Mouse (Mus musculus) hindbrain, embryonic 14.5 days (tissue): ENCODE measurements at regions not wholly inside any gene's neighbourhood (a gene's known extent, or its start where the extent isn't known, plus 50 kb on each side); places are given as distances from the start of the nearest gene placed in this dataset.
A peak's percentile ranks its signal among the peaks of the same experiment; 100 is the strongest.
"Not testable (repeated sequence)": the region's sequence is repeated elsewhere in the genome, so short reads cannot be mapped to it uniquely, and the experiment has no call there.

Source experiments
- ATAC-seq: fragments of 200-750 bp; cut with Nextera tagmentation; 2 replicates; pipeline ENCODE4 v1.8.0; 2017; ENCODE audit warnings: moderate number of reproducible peaks, mild to moderate bottlenecking, moderate TSS enrichment, moderate library complexity; ENCODE audit not compliant: low FRiP score
- DNase-seq: peaks from one replicate; pipeline ENCODE4 v3.0.0-alpha.2; 2015; ENCODE audit warnings: low spot score
- H3K27ac ChIP-seq: fragments of 300-500 bp; sonication (generic); 2 replicates; pipeline ENCODE4 v1.5.1; 2014; ENCODE audit warnings: mild to moderate bottlenecking, moderate library complexity
- H3K27me3 ChIP-seq: fragments of 300-500 bp; sonication (generic); 2 replicates; pipeline ENCODE4 v1.6.1; 2014; ENCODE audit warnings: mild to moderate bottlenecking, low read length, mixed read lengths; ENCODE audit not compliant: control insufficient read depth, insufficient read depth
- H3K36me3 ChIP-seq: fragments of 300-500 bp; sonication (generic); replicated peaks from 2 replicates; pipeline ENCODE4 v1.6.1; 2014; ENCODE audit not compliant: control insufficient read depth, insufficient read depth
- H3K4me1 ChIP-seq: fragments of 300-500 bp; sonication (generic); replicated peaks from 2 replicates; pipeline ENCODE4 v1.6.1; 2014; ENCODE audit warnings: antibody characterized with exemption, low read length, mixed read lengths; ENCODE audit not compliant: control insufficient read depth, insufficient read depth
- H3K4me2 ChIP-seq: fragments of 300-500 bp; sonication (generic); replicated peaks from 2 replicates; pipeline ENCODE4 v1.6.1; 2014; ENCODE audit warnings: mild to moderate bottlenecking, moderate library complexity
- H3K4me3 ChIP-seq: fragments of 300-500 bp; sonication (generic); replicated peaks from 2 replicates; pipeline ENCODE4 v1.5.1; 2014; ENCODE audit warnings: mild to moderate bottlenecking, low read length
- H3K9ac ChIP-seq: fragments of 300-500 bp; sonication (generic); 2 replicates; pipeline ENCODE4 v1.6.1; 2014
- H3K9me3 ChIP-seq: fragments of 300-500 bp; sonication (generic); 2 replicates; pipeline ENCODE4 v1.6.1; 2016; ENCODE audit warnings: low read length; ENCODE audit not compliant: control insufficient read depth
- WGBS: fragments of 180-500 bp; shearing (Covaris S2); extraction: QIAGEN DNeasy Blood & Tissue Kit; methylation state at CpG from one replicate; pipeline ENCODE4 v1.1.7; 2014; 5-methylcytosine and 5-hydroxymethylcytosine counted together

- DNase-seq, result peak; percentile 14
- not testable (repeated sequence) for H3K9me3 ChIP-seq, ATAC-seq, H3K9ac ChIP-seq, H3K27ac ChIP-seq, H3K27me3 ChIP-seq, H3K4me1 ChIP-seq, H3K36me3 ChIP-seq
- WGBS, result 6% methylated on average over 32 of the region's 40 CpGs
- Histone ChIP-seq H3K4me2 (peak overlapping the region; percentile 15), H3K4me3 (peak overlapping the region; percentile 20)
Observed at GRCm38 (mm10) chr12:22745556-22745955, 1034.5 kb downstream of the Gm10330 start.

GRCm38 (mm10) chr12:22745067-22745466 lies 1035.0 kb downstream of the Gm10330 start:
- H3K27me3 ChIP-seq, H3K9ac ChIP-seq, H3K36me3 ChIP-seq, DNase-seq, ATAC-seq, H3K9me3 ChIP-seq, H3K4me1 ChIP-seq, H3K27ac ChIP-seq: not testable (repeated sequence)
- Histone ChIP-seq H3K4me2 (peak overlapping the region; percentile 15), H3K4me3 (peak overlapping the region; percentile 20)
- 14% methylated on average over 25 of the region's 43 CpGs for WGBS
